Mouse (Mus musculus): ENCODE data around the gene Gm1604a. TPM values are rescaled to one million over a fixed set of nuclear protein-coding genes. Genes with fewer than 3 reads are reported as not detected.
"Not testable (repeated sequence)": the region's sequence is repeated elsewhere in the genome, so short reads cannot be mapped to it uniquely, and the experiment has no call there.

Gene Gm1604a
- polyA plus RNA-seq, 1 experiment, result 1.7 TPM

GRCm38 (mm10) chr17:7102945-7103344 is 77.6 kb downstream of the Gm1604a start:
- not testable (repeated sequence) for H3K27ac ChIP-seq (ENCODE audit: insufficient read depth, low read length); H3K4me3 ChIP-seq (ENCODE audit: insufficient read depth, low read length); H3K4me1 ChIP-seq (ENCODE audit: control insufficient read depth, insufficient read depth, low read length)

GRCm38 (mm10) chr17:7111658-7112057 is 86.3 kb downstream of the Gm1604a start:
- not testable (repeated sequence) for H3K4me1 ChIP-seq (ENCODE audit: control insufficient read depth, insufficient read depth, low read length); H3K4me3 ChIP-seq (ENCODE audit: insufficient read depth, low read length); H3K27ac ChIP-seq (ENCODE audit: insufficient read depth, low read length)

GRCm38 (mm10) chr17:7116265-7116664 is 90.9 kb downstream of the Gm1604a start:
- H3K27ac ChIP-seq (ENCODE audit: insufficient read depth, low read length); H3K4me3 ChIP-seq (ENCODE audit: insufficient read depth, low read length); H3K4me1 ChIP-seq (ENCODE audit: control insufficient read depth, insufficient read depth, low read length): not testable (repeated sequence)

GRCm38 (mm10) chr17:7120835-7121234 is 95.5 kb downstream of the Gm1604a start:
- not testable (repeated sequence) for H3K27ac ChIP-seq (ENCODE audit: insufficient read depth, low read length); H3K4me1 ChIP-seq (ENCODE audit: control insufficient read depth, insufficient read depth, low read length); H3K4me3 ChIP-seq (ENCODE audit: insufficient read depth, low read length)

GRCm38 (mm10) chr17:7122554-7122953 is 97.2 kb downstream of the Gm1604a start:
- not testable (repeated sequence) for H3K27ac ChIP-seq (ENCODE audit: insufficient read depth, low read length); H3K4me3 ChIP-seq (ENCODE audit: insufficient read depth, low read length); H3K4me1 ChIP-seq (ENCODE audit: control insufficient read depth, insufficient read depth, low read length)

- not testable (repeated sequence) for H3K4me3 ChIP-seq (ENCODE audit: insufficient read depth, low read length); H3K27ac ChIP-seq (ENCODE audit: insufficient read depth, low read length); H3K4me1 ChIP-seq (ENCODE audit: control insufficient read depth, insufficient read depth, low read length)
These were observed 101.1 kb downstream of the Gm1604a start for GRCm38 (mm10) chr17:7126475-7126874.

GRCm38 (mm10) chr17:7134002-7134401 is 108.6 kb downstream of the Gm1604a start:
- not testable (repeated sequence) for H3K4me3 ChIP-seq (ENCODE audit: insufficient read depth, low read length); H3K27ac ChIP-seq (ENCODE audit: insufficient read depth, low read length); H3K4me1 ChIP-seq (ENCODE audit: control insufficient read depth, insufficient read depth, low read length)

GRCm38 (mm10) chr17:7135277-7135676 is 109.9 kb downstream of the Gm1604a start:
- not testable (repeated sequence) for H3K4me1 ChIP-seq (ENCODE audit: control insufficient read depth, insufficient read depth, low read length); H3K27ac ChIP-seq (ENCODE audit: insufficient read depth, low read length); H3K4me3 ChIP-seq (ENCODE audit: insufficient read depth, low read length)

Other genes with a start within 250 kb of the Gm1604a start
- 53.2 and 56.4 TPM in 2 replicates for gene Ezr, start 242.8 kb upstream of the Gm1604a start, polyA plus RNA-seq (2012; rRNA removed)
- 27.7 TPM in 2 replicates for gene Rsph3b, start 76.9 kb upstream of the Gm1604a start, polyA plus RNA-seq (2012; rRNA removed)
- gene Tagap1, start 64.4 kb upstream of the Gm1604a start, polyA plus RNA-seq (2012; rRNA removed), result 34.1 and 36.6 TPM in 2 replicates
- gene Rnaset2b, start 54.9 kb upstream of the Gm1604a start, polyA plus RNA-seq (2012; rRNA removed), result 93.9 and 108 TPM in 2 replicates
- 0.91 and 1.5 TPM in 2 replicates for gene Gm49721, start 46.7 kb upstream of the Gm1604a start, polyA plus RNA-seq (2012; rRNA removed)
- gene Rps6ka2, start 144.5 kb downstream of the Gm1604a start, polyA plus RNA-seq (2012; rRNA removed), result 45.2 and 48.3 TPM in 2 replicates

All from cortical plate, adult 2 months (tissue).